Mouse (Mus musculus): ENCODE measurements around the gene Ndufb5.
"Not testable (repeated sequence)": the region's sequence is repeated elsewhere in the genome, so short reads cannot be mapped to it uniquely, and the experiment has no call there.

The Ndufb5 gene

DNA sequence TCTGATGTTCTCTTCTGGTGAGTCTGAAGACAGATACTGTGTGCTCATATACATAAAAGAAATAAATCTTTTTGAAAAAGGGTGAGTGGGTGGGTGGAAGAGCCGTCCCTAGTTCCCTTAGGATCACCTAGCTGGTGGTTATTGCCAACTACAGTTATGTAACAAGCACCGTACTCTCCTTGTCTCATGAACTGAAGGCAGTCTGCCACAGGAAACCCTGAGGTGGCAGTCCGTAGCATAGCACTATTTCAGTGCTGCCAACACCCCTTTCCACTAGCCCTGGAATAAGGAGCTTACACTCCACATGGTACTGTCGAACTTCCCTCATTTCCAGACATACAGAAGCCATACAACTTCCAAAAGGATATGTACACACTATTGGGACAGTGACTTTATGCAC is 8.9 kb upstream of the Ndufb5 start:
- DNase-seq (ENCODE audit: low spot score in 2 of 2): no peak

DNA sequence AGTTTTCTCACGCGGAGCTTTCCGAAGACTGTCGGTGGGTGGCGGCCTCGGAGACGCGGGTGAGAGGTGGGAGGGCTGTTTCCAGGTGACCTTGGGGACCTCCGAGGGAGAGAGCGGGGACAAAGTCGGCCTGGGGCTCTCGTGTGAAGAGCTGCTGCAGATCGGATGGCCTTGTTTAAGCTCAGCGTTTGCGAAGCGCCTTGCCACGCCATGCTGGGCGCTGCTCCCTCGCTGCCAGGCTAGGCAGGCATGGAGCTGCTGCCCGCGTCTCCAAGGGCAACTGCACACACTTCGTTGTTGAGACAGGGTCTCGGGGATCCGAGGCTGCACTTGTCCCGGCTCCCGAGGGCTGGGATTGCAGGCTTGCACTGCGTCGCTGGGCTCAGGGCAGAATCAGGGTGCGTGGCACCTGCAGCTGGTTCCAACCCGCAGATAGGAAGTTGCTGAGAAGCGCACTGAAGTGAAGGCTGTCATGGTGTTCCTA is 424 bp downstream of the Ndufb5 start, which contains the start of gene Mrpl47:
Mrpl47 (minus strand) TSS at position 434 of the 484 bp plus-strand sequence.
- no peak for DNase-seq (ENCODE audit: low spot score in 2 of 2)

DNA sequence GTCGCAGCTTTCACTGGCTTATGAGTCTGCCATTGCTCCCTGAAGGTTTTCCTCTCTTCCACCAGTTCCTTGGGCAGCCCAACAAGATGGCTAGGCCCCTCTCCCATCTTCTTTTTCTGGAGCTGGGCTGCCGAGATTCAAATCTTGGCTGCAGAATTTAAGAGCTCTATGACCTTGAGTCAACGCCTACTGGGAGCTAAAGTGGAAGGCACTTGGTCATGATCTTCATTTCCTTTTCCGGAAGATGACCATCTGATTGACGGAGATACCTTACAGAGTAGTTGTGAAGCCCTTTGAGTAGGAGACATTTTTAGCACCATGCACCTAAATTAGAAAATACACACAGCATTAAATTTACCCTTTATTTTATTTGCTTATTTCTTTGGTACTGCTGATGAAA is 1.8 kb downstream of the Ndufb5 start:
- DNase-seq (ENCODE audit: low spot score in 2 of 2): no peak

DNA sequence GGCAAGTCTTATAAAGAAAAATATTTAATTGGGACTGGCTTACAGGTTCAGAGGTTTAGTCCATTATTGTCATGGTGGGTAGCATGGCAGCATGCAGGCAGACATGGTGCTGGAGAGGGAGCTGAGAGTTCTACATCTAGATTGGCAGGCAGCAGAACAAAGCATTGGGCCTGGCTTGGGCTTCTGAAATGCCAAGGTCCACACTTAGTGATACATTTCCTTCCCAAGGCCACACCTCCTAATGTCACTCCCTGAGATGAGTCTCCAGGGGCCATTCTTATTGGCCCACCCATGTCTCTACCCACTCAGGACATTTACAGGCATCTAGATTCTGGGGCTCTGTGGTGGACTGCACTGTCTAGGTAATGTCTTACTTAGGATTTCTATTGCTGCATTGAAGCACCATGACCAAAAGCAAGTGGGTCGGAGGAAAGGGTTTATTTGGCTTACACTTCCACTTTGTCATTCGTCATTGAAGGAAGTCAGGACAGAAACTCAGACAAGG is 5.5 kb downstream of the Ndufb5 start:
- DNase-seq (ENCODE audit: low spot score in 2 of 2): no peak

DNA sequence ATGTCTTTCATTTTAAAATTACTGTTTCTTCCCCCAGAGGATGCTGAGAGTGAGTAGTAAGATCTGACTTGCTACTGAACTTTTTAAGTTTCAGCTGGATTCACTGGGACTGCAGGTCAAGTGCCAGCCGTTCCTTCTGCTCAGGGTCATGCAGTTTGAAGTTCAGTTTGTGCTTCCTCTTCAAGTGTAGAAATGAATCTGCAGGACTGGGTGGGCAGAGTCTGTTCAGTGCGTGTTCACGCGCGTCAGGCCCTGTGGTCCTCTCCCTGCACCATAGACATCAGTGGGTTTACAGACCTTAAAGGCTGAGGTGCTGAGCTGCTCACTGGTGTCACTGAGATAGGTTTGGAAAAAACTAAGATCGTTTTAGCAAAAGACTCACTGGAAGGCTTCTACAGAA is 8.2 kb downstream of the Ndufb5 start:
- no peak for DNase-seq (ENCODE audit: low spot score in 2 of 2)

DNA sequence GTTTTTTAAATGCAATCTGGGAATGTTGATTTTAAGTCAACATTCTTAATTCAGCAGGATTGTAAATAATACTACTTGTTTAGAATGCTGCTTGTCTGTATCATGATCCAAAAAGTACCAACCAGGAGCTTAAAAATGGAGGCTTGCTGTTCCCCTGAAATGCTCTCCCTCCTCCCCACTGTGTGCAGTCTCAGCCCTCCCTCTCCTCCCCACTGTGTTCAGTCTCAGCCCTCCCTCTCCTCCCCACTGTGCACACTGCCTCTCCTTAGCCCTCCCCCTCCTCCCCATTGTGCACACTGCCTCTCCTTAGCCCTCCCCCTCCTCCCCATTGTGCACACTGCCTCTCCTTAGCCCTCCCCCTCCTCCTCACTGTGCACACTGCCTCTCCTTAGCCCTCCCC is 8.6 kb downstream of the Ndufb5 start:
- not testable (repeated sequence) for DNase-seq (ENCODE audit: low spot score in 2 of 2)

DNA sequence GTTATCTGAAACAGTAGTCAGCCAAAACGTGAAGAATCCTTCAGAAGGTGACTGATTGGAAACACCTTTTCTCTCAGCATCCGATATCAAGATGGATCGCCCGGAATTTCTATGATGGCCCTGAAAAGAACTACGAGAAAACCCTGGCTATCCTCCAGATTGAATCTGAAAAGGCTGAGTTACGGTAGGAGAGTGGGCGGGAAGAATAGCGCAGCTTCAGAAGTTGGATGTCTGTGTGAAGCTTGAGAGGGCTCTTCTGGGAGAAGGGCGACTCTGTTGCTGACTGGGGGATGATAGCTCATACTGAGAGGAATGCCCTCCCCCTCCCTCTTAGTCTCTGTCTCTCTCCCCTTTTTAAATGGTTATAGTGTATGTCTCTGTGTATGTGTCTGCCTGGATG is 11.6 kb downstream of the Ndufb5 start:
- no peak for DNase-seq (ENCODE audit: low spot score in 2 of 2)

DNA sequence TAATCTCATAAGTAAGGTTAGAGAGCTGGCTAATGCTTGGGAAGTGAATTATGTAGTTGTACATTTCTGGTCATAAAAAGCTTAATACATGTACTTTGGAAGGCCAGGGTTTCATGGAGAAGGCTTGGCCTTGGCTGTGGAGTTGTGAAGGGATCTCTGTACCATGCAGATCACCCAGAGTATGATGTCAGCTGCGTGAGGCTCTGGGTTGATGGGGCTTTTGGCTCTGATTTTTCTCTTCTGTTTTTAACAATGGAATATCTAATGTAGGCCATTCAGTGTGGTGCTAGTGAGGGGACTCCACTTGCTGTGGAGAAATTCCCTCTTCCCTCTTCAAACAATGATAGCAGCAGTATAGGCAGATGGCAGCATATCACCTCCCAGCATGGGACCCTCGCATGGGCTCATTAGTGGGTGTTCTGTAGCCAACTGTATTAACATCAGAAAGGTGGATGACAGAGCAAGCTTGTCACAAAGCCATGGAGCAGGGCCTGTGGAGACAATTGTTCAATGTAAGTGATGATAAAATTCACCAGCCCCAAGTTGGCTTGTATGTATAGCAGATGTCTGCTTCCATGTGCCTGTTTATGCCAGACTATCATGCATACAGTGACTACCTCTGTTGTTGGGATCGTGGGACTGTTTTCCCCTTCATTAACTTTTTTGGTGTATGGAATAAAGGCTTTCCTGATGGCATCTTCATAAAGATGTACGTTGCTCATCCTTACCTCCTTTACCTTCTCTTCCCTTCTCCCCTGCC is 13.2 kb downstream of the Ndufb5 start:
- DNase-seq (ENCODE audit: low spot score in 2 of 2): no peak

DNA sequence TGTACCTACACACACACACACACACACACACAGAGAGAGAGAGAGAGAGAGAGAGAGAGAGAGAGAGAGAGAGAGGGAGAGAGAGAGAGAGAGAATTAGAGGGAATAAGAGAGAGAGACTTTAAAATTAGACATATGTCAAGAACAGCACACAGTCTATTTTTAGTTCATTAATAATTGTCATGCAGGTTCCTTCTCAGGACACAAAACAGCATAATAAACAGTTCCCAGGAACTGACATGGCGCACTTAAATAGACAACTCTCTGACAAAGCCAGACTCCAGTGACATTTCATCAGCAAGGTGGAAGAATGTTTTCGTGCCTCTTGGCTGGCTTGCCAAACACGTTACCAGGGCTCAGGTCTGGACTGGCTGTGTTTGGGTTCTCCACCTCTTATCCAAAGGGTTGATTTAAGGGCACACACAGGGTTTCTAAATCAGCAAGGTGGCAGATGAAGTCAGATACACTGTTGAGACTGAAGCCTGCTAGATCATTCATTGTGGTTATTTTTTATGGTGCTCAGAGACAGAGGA is 17.7 kb downstream of the Ndufb5 start:
- DNase-seq (ENCODE audit: low spot score in 2 of 2): no peak

DNA sequence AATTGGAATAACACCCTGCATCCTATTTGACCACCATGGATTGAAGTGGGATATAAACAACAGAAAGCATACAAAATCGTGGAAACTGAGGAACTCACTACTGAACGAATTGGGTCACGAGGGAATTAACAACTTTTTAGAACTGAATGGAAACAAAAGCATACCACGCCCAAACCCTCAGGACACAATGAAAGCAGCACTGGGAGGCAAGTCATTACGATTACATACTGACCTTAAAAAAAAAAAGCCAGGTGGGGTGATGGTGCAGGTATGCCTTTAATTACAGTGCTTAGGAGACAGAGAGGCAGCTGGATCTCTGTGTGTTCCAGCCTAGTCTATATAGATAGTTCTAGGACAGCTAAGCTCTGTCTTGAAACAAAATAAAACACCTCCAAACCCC is 22.4 kb downstream of the Ndufb5 start:
- no peak for DNase-seq (ENCODE audit: low spot score in 2 of 2)

DNA sequence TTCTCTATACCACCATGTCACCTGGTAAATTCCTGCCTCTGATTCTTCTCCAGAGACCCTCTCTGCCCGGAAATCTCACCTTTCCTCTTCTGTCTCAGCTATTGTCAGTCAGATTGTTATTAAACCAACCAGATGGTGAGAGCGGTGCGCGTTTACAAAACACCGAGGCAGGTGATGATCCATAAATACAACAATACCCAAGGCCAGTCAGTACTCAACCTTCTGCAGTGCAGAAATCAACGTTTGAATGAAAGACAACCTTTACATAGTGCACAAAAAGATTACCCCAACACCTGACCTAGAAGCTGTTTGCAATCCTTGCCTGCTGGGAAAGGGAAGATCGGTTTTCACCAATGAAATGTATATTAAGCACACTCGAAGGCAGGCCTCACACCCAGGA is 26.2 kb downstream of the Ndufb5 start:
- DNase-seq (ENCODE audit: low spot score in 2 of 2): no peak

DNA sequence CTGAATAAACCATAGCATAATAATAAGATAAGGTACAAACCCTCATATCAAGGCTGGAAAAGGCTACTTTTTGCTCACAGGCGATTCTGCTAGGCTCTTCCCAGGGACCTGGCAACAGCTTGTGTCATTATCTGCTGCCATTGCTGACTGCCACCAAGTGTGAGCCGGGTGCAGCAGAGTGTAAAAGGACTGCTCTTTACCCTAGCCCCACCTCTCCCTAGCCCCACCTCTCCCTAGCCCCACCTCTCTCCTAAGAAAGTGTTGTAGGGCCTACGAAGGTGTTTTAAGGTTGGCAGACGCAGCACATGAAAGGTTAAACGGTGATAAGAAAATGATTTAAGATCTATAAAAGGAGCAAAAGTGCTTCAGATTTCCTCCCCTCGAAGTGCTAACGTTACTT is 27.1 kb downstream of the Ndufb5 start:
- DNase-seq (ENCODE audit: low spot score in 2 of 2): no peak

DNA sequence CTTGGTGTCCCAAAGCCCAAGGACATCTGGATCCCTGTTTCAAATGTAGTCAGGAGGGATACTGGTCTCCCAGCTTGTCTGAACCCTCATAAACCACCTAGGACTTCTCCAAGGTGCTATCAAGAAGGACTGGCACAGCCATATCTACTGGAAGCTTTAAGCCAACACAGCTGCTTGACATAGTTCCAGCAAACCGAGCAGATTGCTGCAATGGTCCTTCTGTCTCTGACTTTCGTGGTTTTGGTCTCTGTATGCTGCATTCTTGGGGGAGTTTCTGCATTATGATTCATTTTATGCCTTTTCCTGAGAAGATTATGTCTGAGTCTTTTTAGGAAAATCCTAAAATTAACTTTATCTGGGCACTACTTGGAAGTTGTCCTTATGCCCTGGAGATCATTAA is 34.0 kb downstream of the Ndufb5 start:
- DNase-seq (ENCODE audit: low spot score in 2 of 2): no peak
